Mouse (Mus musculus): ENCODE data around the gene Nmur1. TPM values are rescaled to one million over a fixed set of nuclear protein-coding genes. Genes with fewer than 3 reads are reported as not detected.
"Not testable (repeated sequence)": the region's sequence is repeated elsewhere in the genome, so short reads cannot be mapped to it uniquely, and the experiment has no call there.

Gene Nmur1
- polyA plus RNA-seq (2015; fragmentation: Nextera tagmentation; extraction: Ambion mirVana), result 0.46 and 0.88 TPM in 2 replicates

DNA sequence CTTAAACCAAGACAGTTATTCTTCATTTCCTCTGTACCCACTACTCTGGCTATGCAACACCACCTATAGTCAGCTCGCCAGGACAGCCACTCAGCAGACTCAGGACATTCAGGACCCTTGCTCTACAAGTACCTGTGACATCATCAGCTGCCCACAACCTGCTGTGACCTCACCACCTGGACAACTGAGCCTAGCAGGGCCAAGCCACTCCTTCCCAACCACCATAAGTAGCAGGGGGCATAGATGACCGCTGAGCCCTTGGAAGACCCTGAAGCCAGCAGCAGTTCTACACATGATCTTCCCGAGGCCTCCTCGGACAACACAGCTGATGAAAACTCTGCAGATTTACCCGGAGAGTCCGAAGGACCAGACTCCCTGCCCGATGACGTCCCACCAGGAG, at the start of gene Nmur1, which contains the start of gene Tex44:
Nmur1 (minus strand) TSS at position 101 of the 400 bp plus-strand sequence.
Tex44 (plus strand) TSS at position 202 of the 400 bp plus-strand sequence.
- H3K9ac ChIP-seq (ENCODE audit: low read depth, low read length), result no peak within 1 kb of the TSS
- H3K4me3 ChIP-seq (ENCODE audit: low read length), result no peak within 1 kb of the TSS
- no peaks in the 10 kb centered on the region for H3K27me3 ChIP-seq (replicated peaks; ENCODE audit: control insufficient read depth, insufficient read depth, low read length)
- 89% methylated on average over 8 of the region's 8 CpGs for WGBS
- no peaks in the 10 kb centered on the region for H3K36me3 ChIP-seq (ENCODE audit: control insufficient read depth, insufficient read depth, low read length)
- no peak within 1 kb of the TSS for H3K4me2 ChIP-seq (ENCODE audit: low read depth, low read length)
- no peaks in the 10 kb centered on the region for H3K9me3 ChIP-seq (ENCODE audit: control insufficient read depth, low read length)
- ATAC-seq, result no peak
- H3K27ac ChIP-seq (ENCODE audit: low read length), result no peak within 1 kb of the TSS
- no peaks in the 10 kb centered on the region for H3K4me1 ChIP-seq (ENCODE audit: control insufficient read depth, insufficient read depth, low read length)

- Histone ChIP-seq H3K9ac (ENCODE audit: low read depth, low read length) (peak overlapping the region; percentile 64), H3K9me3 (ENCODE audit: control insufficient read depth, low read length) (no peaks in the 10 kb centered on the region), H3K27ac (ENCODE audit: low read length) (peak overlapping the region; percentile 96), H3K27me3 (replicated peaks; ENCODE audit: control insufficient read depth, insufficient read depth, low read length) (no peaks in the 10 kb centered on the region), H3K36me3 (ENCODE audit: control insufficient read depth, insufficient read depth, low read length) (no peaks in the 10 kb centered on the region), H3K4me3 (ENCODE audit: low read length) (no peak overlapping the region), H3K4me2 (ENCODE audit: low read depth, low read length) (0 out of 2 replicates have a peak overlapping the region, but pooled peaks have one; percentile 53), H3K4me1 (ENCODE audit: control insufficient read depth, insufficient read depth, low read length) (peaks cover 26% of the 10 kb centered on the region)
- WGBS, result 88% methylated on average over 18 of the region's 18 CpGs
- ATAC-seq, result no peak
These were observed 47.2 kb upstream of the Nmur1 start for GRCm38 (mm10) chr1:86473109-86473760.

GRCm38 (mm10) chr1:86472197-86472952, 46.3 kb upstream of the Nmur1 start:
- Histone ChIP-seq H3K27ac (ENCODE audit: low read length) (peak overlapping the region; percentile 96), H3K27me3 (replicated peaks; ENCODE audit: control insufficient read depth, insufficient read depth, low read length) (no peaks in the 10 kb centered on the region), H3K4me1 (ENCODE audit: control insufficient read depth, insufficient read depth, low read length) (peaks cover 26% of the 10 kb centered on the region), H3K4me2 (ENCODE audit: low read depth, low read length) (peak overlapping the region; percentile 53), H3K9ac (ENCODE audit: low read depth, low read length) (peak overlapping the region; percentile 64), H3K4me3 (ENCODE audit: low read length) (peak overlapping the region; percentile 35), H3K36me3 (ENCODE audit: control insufficient read depth, insufficient read depth, low read length) (no peaks in the 10 kb centered on the region), H3K9me3 (ENCODE audit: control insufficient read depth, low read length) (no peaks in the 10 kb centered on the region)
- ATAC-seq, result peak; percentile 86
- 12% methylated on average over 31 of the region's 31 CpGs for WGBS

DNA sequence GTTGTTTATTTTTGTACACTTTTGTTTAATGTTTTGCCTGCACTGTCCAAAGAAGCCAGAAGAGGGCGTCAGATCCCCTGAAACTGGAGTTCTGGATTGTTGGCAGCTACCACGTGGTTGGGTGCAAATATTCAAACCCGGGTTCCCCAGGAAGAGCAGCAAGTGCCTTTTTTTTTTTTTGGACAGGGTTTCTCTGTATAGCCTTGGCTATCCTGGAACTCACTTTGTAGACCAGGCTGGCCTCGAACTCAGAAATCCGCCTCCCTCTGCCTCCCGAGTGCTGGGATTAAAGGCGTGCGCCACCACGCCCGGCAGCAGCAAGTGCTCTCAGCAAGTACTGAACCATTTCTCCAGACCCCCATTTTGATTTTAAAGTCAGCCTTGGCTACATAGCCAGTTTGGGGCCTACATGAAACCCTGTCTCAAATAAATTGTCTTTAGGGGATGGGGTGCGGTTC, 45.5 kb upstream of the Nmur1 start:
- H3K36me3 ChIP-seq (ENCODE audit: control insufficient read depth, insufficient read depth, low read length); H3K27me3 ChIP-seq (replicated peaks; ENCODE audit: control insufficient read depth, insufficient read depth, low read length); H3K4me3 ChIP-seq (ENCODE audit: low read length); ATAC-seq; H3K9me3 ChIP-seq (ENCODE audit: control insufficient read depth, low read length): not testable (repeated sequence)
- H3K27ac ChIP-seq (ENCODE audit: low read length), result peak overlapping the region; percentile 96
- H3K4me1 ChIP-seq (ENCODE audit: control insufficient read depth, insufficient read depth, low read length), result peaks cover 26% of the 10 kb centered on the region
- H3K4me2 ChIP-seq (ENCODE audit: low read depth, low read length), result peak overlapping the region; percentile 53
- WGBS, result 64% methylated on average over 11 of the region's 11 CpGs
- 0 out of 2 replicates have a peak overlapping the region, but pooled peaks have one; percentile 64 for H3K9ac ChIP-seq (ENCODE audit: low read depth, low read length)

DNA sequence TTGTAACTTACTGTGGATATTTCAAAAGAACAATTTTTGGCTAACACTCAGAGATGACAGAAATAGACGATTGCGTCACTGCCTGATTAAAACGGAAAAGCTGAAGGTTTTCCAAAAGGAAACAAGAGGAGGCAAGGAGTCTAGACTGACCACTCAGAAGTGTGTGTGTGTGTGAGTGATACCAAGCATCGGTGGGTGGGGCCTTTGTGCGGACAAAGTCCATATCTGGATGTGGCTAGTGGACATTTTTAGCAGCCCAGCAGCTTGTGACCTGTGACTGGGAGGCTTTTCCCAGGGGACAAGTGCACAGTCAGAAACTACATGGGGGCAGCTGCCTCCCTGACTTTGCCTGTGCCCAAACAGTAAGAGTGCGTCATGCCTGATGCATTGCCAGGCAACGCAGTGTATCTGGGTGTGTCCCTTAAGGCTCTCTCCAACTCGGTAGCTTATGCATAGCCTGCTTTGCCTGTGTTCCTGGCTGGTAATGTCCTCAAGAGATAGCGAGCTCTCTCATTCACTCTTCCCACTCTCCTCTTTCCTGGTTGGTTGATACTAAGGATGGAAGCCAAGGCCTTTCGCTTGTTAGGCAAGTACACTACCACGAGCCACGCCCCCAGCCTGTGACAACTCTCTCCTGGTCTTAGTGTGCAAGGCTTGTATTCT, 44.6 kb upstream of the Nmur1 start:
- Histone ChIP-seq H3K27me3 (replicated peaks; ENCODE audit: control insufficient read depth, insufficient read depth, low read length) (no peaks in the 10 kb centered on the region), H3K27ac (ENCODE audit: low read length) (peak overlapping the region; percentile 96), H3K9ac (ENCODE audit: low read depth, low read length) (peak overlapping the region; percentile 38; the same call in 1 of the 2 replicates), H3K9me3 (ENCODE audit: control insufficient read depth, low read length) (no peaks in the 10 kb centered on the region), H3K4me3 (ENCODE audit: low read length) (no peak overlapping the region), H3K4me1 (ENCODE audit: control insufficient read depth, insufficient read depth, low read length) (peaks cover 26% of the 10 kb centered on the region), H3K4me2 (ENCODE audit: low read depth, low read length) (peak overlapping the region; percentile 18; the same call in 1 of the 2 replicates), H3K36me3 (ENCODE audit: control insufficient read depth, insufficient read depth, low read length) (no peaks in the 10 kb centered on the region)
- ATAC-seq, result peak; percentile 66
- 49% methylated on average over 12 of the region's 12 CpGs for WGBS

GRCm38 (mm10) chr1:86469876-86470275, 43.8 kb upstream of the Nmur1 start:
- Histone ChIP-seq H3K4me3 (ENCODE audit: low read length) (no peak overlapping the region), H3K4me1 (ENCODE audit: control insufficient read depth, insufficient read depth, low read length) (peaks cover 28% of the 10 kb centered on the region), H3K9me3 (ENCODE audit: control insufficient read depth, low read length) (no peaks in the 10 kb centered on the region), H3K4me2 (ENCODE audit: low read depth, low read length) (no peak overlapping the region), H3K36me3 (ENCODE audit: control insufficient read depth, insufficient read depth, low read length) (no peaks in the 10 kb centered on the region), H3K27me3 (replicated peaks; ENCODE audit: control insufficient read depth, insufficient read depth, low read length) (no peaks in the 10 kb centered on the region), H3K9ac (ENCODE audit: low read depth, low read length) (no peak overlapping the region), H3K27ac (ENCODE audit: low read length) (peak overlapping the region; percentile 47; the same call in 1 of the 2 replicates)
- ATAC-seq, result no peak
- WGBS, result 93% methylated on average over 4 of the region's 4 CpGs

DNA sequence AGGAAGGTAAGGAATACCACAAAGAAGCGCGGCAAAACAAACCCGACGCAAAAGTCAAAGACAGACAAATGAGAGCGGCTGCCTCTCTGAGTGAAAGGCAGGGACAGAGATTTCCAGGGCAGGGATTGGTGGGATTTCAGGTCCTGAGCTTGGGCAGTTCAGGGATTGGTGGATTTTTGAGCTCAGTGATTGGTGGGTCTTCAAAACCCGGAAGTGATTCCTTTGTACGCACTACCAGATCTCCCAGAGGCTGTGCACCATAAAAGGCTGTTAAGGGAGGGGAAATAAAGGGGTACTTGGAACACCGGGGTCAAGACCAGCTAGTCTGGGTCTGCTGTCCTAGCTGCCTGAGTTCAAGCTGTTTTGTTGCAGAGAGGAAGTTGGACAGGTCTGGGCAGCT, 41.4 kb upstream of the Nmur1 start:
- Histone ChIP-seq H3K4me3 (ENCODE audit: low read length) (no peak overlapping the region), H3K4me2 (ENCODE audit: low read depth, low read length) (no peak overlapping the region), H3K9ac (ENCODE audit: low read depth, low read length) (no peak overlapping the region), H3K9me3 (ENCODE audit: control insufficient read depth, low read length) (no peaks in the 10 kb centered on the region), H3K36me3 (ENCODE audit: control insufficient read depth, insufficient read depth, low read length) (no peaks in the 10 kb centered on the region), H3K27ac (ENCODE audit: low read length) (no peak overlapping the region), H3K27me3 (replicated peaks; ENCODE audit: control insufficient read depth, insufficient read depth, low read length) (no peaks in the 10 kb centered on the region), H3K4me1 (ENCODE audit: control insufficient read depth, insufficient read depth, low read length) (peaks cover 25% of the 10 kb centered on the region)
- 85% methylated on average over 8 of the region's 8 CpGs for WGBS
- ATAC-seq, result no peak

- Histone ChIP-seq H3K4me2 (ENCODE audit: low read depth, low read length) (no peak overlapping the region), H3K36me3 (ENCODE audit: control insufficient read depth, insufficient read depth, low read length) (no peaks in the 10 kb centered on the region), H3K9me3 (ENCODE audit: control insufficient read depth, low read length) (no peaks in the 10 kb centered on the region), H3K4me1 (ENCODE audit: control insufficient read depth, insufficient read depth, low read length) (peaks cover 12% of the 10 kb centered on the region), H3K9ac (ENCODE audit: low read depth, low read length) (peak overlapping the region; percentile 6; the same call in 1 of the 2 replicates), H3K27ac (ENCODE audit: low read length) (peak overlapping the region; percentile 86), H3K27me3 (replicated peaks; ENCODE audit: control insufficient read depth, insufficient read depth, low read length) (no peaks in the 10 kb centered on the region), H3K4me3 (ENCODE audit: low read length) (no peak overlapping the region)
- WGBS, result 36% methylated on average over 4 of the region's 4 CpGs
- peak; percentile 25 for ATAC-seq
These were observed 38.8 kb upstream of the Nmur1 start for GRCm38 (mm10) chr1:86464875-86465224.

Measured in intestine, embryonic 16.5 days (tissue).